Mouse (Mus musculus): Measurements from ENCODE around the gene Clstn2. TPM values are rescaled to one million over a fixed set of nuclear protein-coding genes. Genes with fewer than 3 reads are reported as not detected.

The Clstn2 gene
- total and polyA plus RNA-seq, 3 experiments: not detected

DNA sequence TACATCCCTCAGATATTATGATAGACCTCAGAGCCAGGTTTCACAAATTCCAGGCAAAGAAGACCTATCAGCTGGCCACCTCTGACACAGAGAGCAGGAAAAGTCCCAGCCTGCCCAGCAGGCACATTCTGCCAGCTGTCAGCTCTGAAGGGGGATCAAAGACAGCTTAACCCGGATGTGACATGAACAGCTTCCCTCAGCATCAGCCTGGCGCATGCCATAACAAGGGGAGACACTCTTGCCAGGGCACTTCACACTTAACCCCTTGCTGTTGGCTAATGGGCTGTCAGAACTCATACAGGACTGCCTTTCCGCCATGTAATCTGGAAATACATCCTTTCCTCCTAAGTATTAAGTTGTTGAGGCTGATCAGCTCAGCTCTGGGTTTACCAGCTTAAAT lies 403.8 kb downstream of the Clstn2 start:
- Histone ChIP-seq H3K9me3 (replicated peaks; ENCODE audit: low read length) (peaks cover 65% of the 10 kb centered on the region), H3K4me1 (ENCODE audit: control insufficient read depth in 1 of 2, insufficient read depth in 2 of 2) (no peaks in the 10 kb centered on the region), H3K36me3 (replicated peaks in 1 of 2; ENCODE audit: control insufficient read depth in 1 of 2, insufficient read depth in 1 of 2, low read length in 1 of 2) (no peaks in the 10 kb centered on the region), H3K79me2 (replicated peaks; ENCODE audit: control insufficient read depth, extremely low read depth, insufficient read depth, poor library complexity, severe bottlenecking) (no peaks in the 10 kb centered on the region), H3K4me3 (replicated peaks in 1 of 3; ENCODE audit: low read depth in 2 of 3, low read length in 2 of 3, poor library complexity in 1 of 3) (no peak overlapping the region), H3K27ac (ENCODE audit: insufficient read depth, low read depth) (no peak overlapping the region), H3K27me3 (replicated peaks) (no peaks in the 10 kb centered on the region), H3K4me2 (ENCODE audit: insufficient read depth, low read depth, poor library complexity, severe bottlenecking) (no peak overlapping the region), H3K9ac (ENCODE audit: insufficient read depth, low read depth) (no peak overlapping the region)
- DNase-seq (ENCODE audit: extremely low read depth): no peak
- dilution Hi-C loops (cut with MboI; ENCODE audit: extremely low pct_ligation_motif_present, extremely low pct_unique_long_range_greater_than_20kb, low sequenced_read_pairs): no loop called here
- in situ Hi-C loops (cut with MboI; ENCODE audit: low pct_ligation_motif_present, low pct_unique_long_range_greater_than_20kb, low sequenced_read_pairs): no loop called here
- no peak for TF ChIP-seq MAX (IDR thresholded peaks at IDR 0.05; ENCODE audit: low read length)
- TF ChIP-seq POLR2A (IDR thresholded peaks at IDR 0.05; ENCODE audit: low read depth, low read length): no peak
- no peak for TF ChIP-seq RCOR1 (conservative IDR thresholded peaks at IDR 0.05; ENCODE audit: low read depth, low read length)
- TF ChIP-seq UBTF (IDR thresholded peaks at IDR 0.05; ENCODE audit: low read depth, low read length): no peak

DNA sequence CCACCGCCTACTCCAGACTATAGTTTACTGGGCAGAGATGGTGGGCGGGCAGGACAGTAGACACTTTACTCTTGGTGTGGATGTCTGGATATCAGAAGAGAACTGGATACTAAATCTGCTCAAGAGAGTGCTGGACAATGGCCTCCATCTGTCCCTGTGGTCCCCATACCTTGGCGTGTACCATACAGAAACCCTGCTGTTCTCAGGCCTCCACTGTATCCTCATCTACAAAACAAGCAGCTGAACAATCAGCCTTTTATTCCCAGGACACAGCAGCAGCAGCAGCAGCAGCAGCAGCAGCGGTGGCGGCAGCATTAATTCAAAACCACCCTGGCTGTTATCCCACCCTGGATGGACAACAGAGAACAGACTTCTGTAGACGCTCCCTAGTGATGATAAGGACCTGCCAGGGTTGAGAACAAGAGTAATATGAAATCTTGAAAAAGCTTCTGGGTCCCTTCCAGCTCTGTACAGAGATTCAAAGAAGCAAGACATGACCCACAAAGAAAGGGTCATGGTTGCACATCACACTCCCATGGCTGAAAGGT lies 404.5 kb downstream of the Clstn2 start:
- Histone ChIP-seq H3K27me3 (replicated peaks) (no peaks in the 10 kb centered on the region), H3K79me2 (replicated peaks; ENCODE audit: control insufficient read depth, extremely low read depth, insufficient read depth, poor library complexity, severe bottlenecking) (no peaks in the 10 kb centered on the region), H3K4me1 (ENCODE audit: control insufficient read depth in 1 of 2, insufficient read depth in 2 of 2) (no peaks in the 10 kb centered on the region), H3K27ac (ENCODE audit: insufficient read depth, low read depth) (no peak overlapping the region), H3K36me3 (replicated peaks in 1 of 2; ENCODE audit: control insufficient read depth in 1 of 2, insufficient read depth in 1 of 2, low read length in 1 of 2) (no peaks in the 10 kb centered on the region), H3K9ac (ENCODE audit: insufficient read depth, low read depth) (no peak overlapping the region), H3K4me3 (replicated peaks in 1 of 3; ENCODE audit: low read depth in 2 of 3, low read length in 2 of 3, poor library complexity in 1 of 3) (no peak overlapping the region), H3K4me2 (ENCODE audit: insufficient read depth, low read depth, poor library complexity, severe bottlenecking) (no peak overlapping the region), H3K9me3 (replicated peaks; ENCODE audit: low read length) (peaks cover 62% of the 10 kb centered on the region)
- dilution Hi-C loops (cut with MboI; ENCODE audit: extremely low pct_ligation_motif_present, extremely low pct_unique_long_range_greater_than_20kb, low sequenced_read_pairs): no loop called here
- no peak for DNase-seq (ENCODE audit: extremely low read depth)
- no peak for TF ChIP-seq MAX (IDR thresholded peaks at IDR 0.05; ENCODE audit: low read length)
- TF ChIP-seq SIN3A (IDR thresholded peaks at IDR 0.05; ENCODE audit: low read length): no peak
- TF ChIP-seq PAX5 (IDR thresholded peaks at IDR 0.05; ENCODE audit: low read length): no peak
- in situ Hi-C loops (cut with MboI; ENCODE audit: low pct_ligation_motif_present, low pct_unique_long_range_greater_than_20kb, low sequenced_read_pairs): no loop called here

DNA sequence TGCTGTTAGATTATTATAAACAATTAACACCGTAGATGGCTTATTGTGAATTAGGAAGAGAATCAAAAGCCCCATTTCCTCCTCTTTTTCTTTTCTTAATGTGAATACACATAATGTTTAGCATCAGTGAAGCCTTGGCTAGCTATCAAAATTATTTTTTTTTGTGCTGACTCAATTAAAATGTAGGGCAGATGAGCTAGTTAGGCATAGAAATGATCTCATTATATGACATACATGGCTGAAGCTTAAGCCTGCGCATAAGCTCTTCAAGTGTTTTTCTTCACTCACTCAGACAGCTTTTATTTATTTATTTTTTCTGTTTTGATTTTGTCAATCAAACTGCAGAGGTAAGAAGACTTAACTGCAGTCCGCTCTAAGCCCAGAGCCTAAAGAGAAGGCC lies 405.1 kb downstream of the Clstn2 start:
- Histone ChIP-seq H3K9me3 (replicated peaks; ENCODE audit: low read length) (peaks cover 62% of the 10 kb centered on the region), H3K36me3 (replicated peaks in 1 of 2; ENCODE audit: control insufficient read depth in 1 of 2, insufficient read depth in 1 of 2, low read length in 1 of 2) (no peaks in the 10 kb centered on the region), H3K4me2 (ENCODE audit: insufficient read depth, low read depth, poor library complexity, severe bottlenecking) (no peak overlapping the region), H3K27me3 (replicated peaks) (no peaks in the 10 kb centered on the region), H3K4me1 (ENCODE audit: control insufficient read depth in 1 of 2, insufficient read depth in 2 of 2) (no peaks in the 10 kb centered on the region), H3K79me2 (replicated peaks; ENCODE audit: control insufficient read depth, extremely low read depth, insufficient read depth, poor library complexity, severe bottlenecking) (no peaks in the 10 kb centered on the region), H3K4me3 (replicated peaks in 1 of 3; ENCODE audit: low read depth in 2 of 3, low read length in 2 of 3, poor library complexity in 1 of 3) (no peak overlapping the region), H3K9ac (ENCODE audit: insufficient read depth, low read depth) (no peak overlapping the region), H3K27ac (ENCODE audit: insufficient read depth, low read depth) (no peak overlapping the region)
- no peak for DNase-seq (ENCODE audit: extremely low read depth)
- no peak for TF ChIP-seq E2F4 (IDR thresholded peaks at IDR 0.05; ENCODE audit: insufficient replicate concordance, low read depth, low read length)
- no peak for TF ChIP-seq MAZ (IDR thresholded peaks at IDR 0.05; ENCODE audit: low read depth, low read length)
- TF ChIP-seq ZNF384 (IDR thresholded peaks at IDR 0.05; ENCODE audit: low read depth, low read length): no peak
- TF ChIP-seq IRF4 (IDR thresholded peaks at IDR 0.05; ENCODE audit: low read depth, low read length): no peak
- TF ChIP-seq MYC (IDR thresholded peaks at IDR 0.05; ENCODE audit: low read depth, low read length): no peak
- no peak for TF ChIP-seq KAT2A (IDR thresholded peaks at IDR 0.05; ENCODE audit: insufficient replicate concordance, low read length)
- TF ChIP-seq MEF2A (IDR thresholded peaks at IDR 0.05; ENCODE audit: borderline replicate concordance, low read depth, low read length): no peak
- TF ChIP-seq TCF12 (IDR thresholded peaks at IDR 0.05; ENCODE audit: low read depth, low read length): no peak
- no peak for TF ChIP-seq JUND (conservative IDR thresholded peaks at IDR 0.05; ENCODE audit: low read depth, low read length)
- TF ChIP-seq SMC3 (IDR thresholded peaks at IDR 0.05; ENCODE audit: low read depth, low read length): no peak
- no peak for TF ChIP-seq PAX5 (IDR thresholded peaks at IDR 0.05; ENCODE audit: low read length)
- in situ Hi-C loops (cut with MboI; ENCODE audit: low pct_ligation_motif_present, low pct_unique_long_range_greater_than_20kb, low sequenced_read_pairs) (no loop called here), dilution Hi-C loops (cut with MboI; ENCODE audit: extremely low pct_ligation_motif_present, extremely low pct_unique_long_range_greater_than_20kb, low sequenced_read_pairs) (no loop called here)

All from CH12.LX (cell line).